Mouse (Mus musculus) embryonic facial prominence, embryonic 11.5 days (tissue): ENCODE results near the gene Cab39l. TPM values are rescaled to one million over a fixed set of nuclear protein-coding genes. Genes with fewer than 3 reads are reported as not detected.

Source experiments
- ATAC-seq: fragments of 200-750 bp; cut with Nextera tagmentation; replicated peaks from 2 replicates; pipeline ENCODE4 v1.8.0; 2017; ENCODE audit warnings: low read depth; ENCODE audit not compliant: insufficient number of reproducible peaks, low FRiP score, low TSS enrichment
- DNase-seq: peaks from one replicate; pipeline ENCODE4 v3.0.0-alpha.2; 2015; ENCODE audit warnings: low spot score
- H3K27ac ChIP-seq: fragments of 300-500 bp; sonication (generic); replicated peaks from 2 replicates; pipeline ENCODE4 v1.5.1; 2014; ENCODE audit warnings: mild to moderate bottlenecking, low read depth, low read length, control low read depth
- H3K27me3 ChIP-seq: fragments of 300-500 bp; sonication (generic); 2 replicates; pipeline ENCODE4 v1.6.1; 2014; ENCODE audit warnings: mild to moderate bottlenecking, low read length, moderate library complexity, mixed read lengths; ENCODE audit not compliant: control insufficient read depth, insufficient read depth
- H3K36me3 ChIP-seq: fragments of 300-500 bp; sonication (generic); replicated peaks from 2 replicates; pipeline ENCODE4 v1.6.1; 2014; ENCODE audit warnings: low read depth, mild to moderate bottlenecking, low read length, moderate library complexity, mixed read lengths; ENCODE audit not compliant: control insufficient read depth, insufficient read depth
- H3K4me1 ChIP-seq: fragments of 300-500 bp; sonication (generic); 2 replicates; pipeline ENCODE4 v1.6.1; 2014; ENCODE audit warnings: low read length, mixed read lengths; ENCODE audit not compliant: control insufficient read depth, insufficient read depth
- H3K4me2 ChIP-seq: fragments of 300-500 bp; sonication (generic); 2 replicates; pipeline ENCODE4 v1.6.1; 2014; ENCODE audit warnings: low read depth, mild to moderate bottlenecking, control low read depth, low read length, moderate library complexity
- H3K4me3 ChIP-seq: fragments of 300-500 bp; sonication (generic); 2 replicates; pipeline ENCODE4 v1.5.1; 2014; ENCODE audit warnings: low read depth, low read length, control low read depth
- H3K9ac ChIP-seq: fragments of 300-500 bp; sonication (generic); replicated peaks from 2 replicates; pipeline ENCODE4 v1.6.1; 2014; ENCODE audit warnings: mild to moderate bottlenecking, control low read depth, low read length
- H3K9me3 ChIP-seq: fragments of 300-500 bp; sonication (generic); replicated peaks from 2 replicates; pipeline ENCODE4 v1.6.1; 2016; ENCODE audit warnings: mild to moderate bottlenecking, low read length, inconsistent platforms, mixed read lengths; ENCODE audit not compliant: control insufficient read depth
- WGBS: fragments of 180-500 bp; shearing (Covaris S2); extraction: QIAGEN DNeasy Blood & Tissue Kit; methylation state at CpG from one replicate; pipeline ENCODE4 v1.1.7; 2014; 5-methylcytosine and 5-hydroxymethylcytosine counted together
- polyA plus RNA-seq: library from polyadenylated mRNA; unstranded; fragments of >200 nt; fragmentation: Nextera tagmentation; extraction: Ambion mirVana; gene quantifications from 2 replicates; pipeline ENCODE4 v1.2.1, GENCODE M21; 2014

Cab39l gene
- polyA plus RNA-seq, 1 experiment from 2014 or later, result 61.8 TPM

DNA sequence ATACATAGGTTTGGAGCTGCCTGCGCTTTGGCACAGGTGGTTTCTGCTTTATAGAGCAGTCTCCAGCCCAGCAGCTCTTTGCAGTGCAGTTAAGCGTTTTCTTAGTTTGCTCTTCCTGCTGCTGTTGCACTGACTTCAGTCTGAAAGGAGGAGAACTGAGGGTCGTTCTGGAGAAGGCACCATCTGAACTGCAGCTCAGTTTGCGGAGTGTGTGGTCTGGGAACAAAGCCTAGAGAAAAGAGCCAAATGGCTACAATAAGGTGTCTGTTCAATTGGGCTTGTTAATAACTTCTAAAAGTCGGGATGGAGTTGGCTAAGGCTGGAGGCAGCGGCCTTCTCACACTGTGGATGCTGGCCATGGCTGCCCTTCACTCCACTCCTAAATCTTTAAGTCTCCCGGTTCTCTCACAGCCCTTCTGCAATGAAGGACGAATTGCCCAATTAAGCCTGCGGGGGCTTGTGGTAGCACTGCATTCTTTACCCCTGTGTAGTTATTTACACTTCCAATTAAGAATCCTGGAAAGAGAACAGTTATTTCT lies 186.4 kb downstream of the Cab39l start:
- H3K4me2 ChIP-seq, result peak overlapping the region; percentile 82
- no peaks in the 10 kb centered on the region for H3K9me3 ChIP-seq
- 13% methylated on average over 9 of the region's 9 CpGs for WGBS
- no peak for ATAC-seq
- no peak overlapping the region for H3K27ac ChIP-seq
- no peak for DNase-seq
- no peaks in the 10 kb centered on the region; the same call in 1 of the 2 replicates for H3K27me3 ChIP-seq
- peak overlapping the region; percentile 75 for H3K9ac ChIP-seq
- H3K4me1 ChIP-seq, result no peaks in the 10 kb centered on the region; the same call in 1 of the 2 replicates
- H3K4me3 ChIP-seq, result peak overlapping the region; percentile 65
- H3K36me3 ChIP-seq, result no peaks in the 10 kb centered on the region; the same call in 1 of the 2 replicates

DNA sequence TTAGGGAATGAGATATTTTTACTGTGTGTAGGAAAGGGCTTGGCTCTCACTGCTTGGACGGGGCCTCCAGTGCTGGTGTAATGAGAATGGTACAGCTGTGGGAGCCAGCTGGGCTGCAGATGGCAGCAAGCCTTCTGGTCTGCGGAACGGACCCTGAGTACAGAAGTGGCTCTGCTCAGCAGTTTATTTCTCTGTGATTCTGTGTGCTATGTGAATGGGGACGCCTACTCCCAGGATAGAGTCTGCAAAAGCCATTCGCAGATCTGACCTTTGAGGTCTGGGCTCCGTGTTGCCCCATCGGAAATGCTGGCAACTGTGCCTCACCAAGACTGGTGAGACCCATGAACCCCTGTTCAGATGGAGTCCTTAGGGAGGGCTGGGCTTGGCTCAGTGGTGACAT lies 187.1 kb downstream of the Cab39l start:
- DNase-seq (peak; percentile 67), ATAC-seq (no peak)
- WGBS, result 20% methylated on average over 7 of the region's 7 CpGs
- Histone ChIP-seq H3K9me3 (no peaks in the 10 kb centered on the region), H3K4me1 (no peaks in the 10 kb centered on the region; the same call in 1 of the 2 replicates), H3K27me3 (no peaks in the 10 kb centered on the region; the same call in 1 of the 2 replicates), H3K36me3 (no peaks in the 10 kb centered on the region; the same call in 1 of the 2 replicates), H3K4me3 (peak overlapping the region; percentile 65), H3K4me2 (peak overlapping the region; percentile 82), H3K27ac (no peak overlapping the region), H3K9ac (peak overlapping the region; percentile 40)

DNA sequence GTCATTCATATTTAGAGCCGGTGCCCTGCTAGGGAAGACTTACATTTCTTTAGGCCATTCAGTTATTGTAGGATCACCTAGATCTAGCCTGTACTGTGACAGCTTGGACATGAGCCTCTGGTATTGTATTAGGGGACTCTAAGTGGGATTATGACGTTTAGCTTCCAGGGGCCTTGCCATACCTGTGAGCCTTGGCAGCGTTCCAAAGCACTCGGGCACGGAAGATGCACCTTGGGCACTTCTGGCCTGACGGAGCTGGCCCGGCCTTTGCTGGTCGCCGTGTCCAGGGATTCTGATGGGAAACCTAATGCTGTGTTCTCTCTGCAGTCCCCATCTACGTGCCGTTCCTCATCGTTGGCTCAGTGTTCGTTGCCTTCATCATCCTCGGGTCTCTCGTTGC lies 188.5 kb downstream of the Cab39l start:
- Histone ChIP-seq H3K27me3 (no peaks in the 10 kb centered on the region), H3K9me3 (no peaks in the 10 kb centered on the region), H3K36me3 (no peaks in the 10 kb centered on the region; the same call in 1 of the 2 replicates), H3K9ac (no peak overlapping the region), H3K4me2 (no peak overlapping the region), H3K4me3 (no peak overlapping the region), H3K27ac (no peak overlapping the region), H3K4me1 (no peaks in the 10 kb centered on the region; the same call in 1 of the 2 replicates)
- WGBS, result 88% methylated on average over 15 of the region's 15 CpGs
- DNase-seq (no peak), ATAC-seq (no peak)

DNA sequence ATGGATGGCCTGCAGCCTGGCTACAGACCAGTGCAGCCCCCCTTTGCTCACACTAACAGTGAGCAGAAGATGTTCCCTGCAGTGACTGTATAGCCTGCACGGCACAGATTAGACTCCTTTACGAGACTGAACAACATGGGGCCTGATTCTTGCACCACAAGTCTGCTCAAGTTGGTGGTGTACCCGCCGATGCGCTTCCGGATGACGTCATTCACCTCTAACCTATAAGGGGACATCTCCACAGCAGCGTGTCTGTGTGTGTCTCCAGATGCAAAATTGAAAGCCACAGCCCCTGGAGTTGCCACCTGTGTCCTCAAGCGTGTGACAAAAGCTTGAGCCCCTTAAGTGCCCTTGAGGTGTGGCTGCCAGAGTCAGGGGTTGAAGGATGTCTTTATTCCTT lies 189.3 kb downstream of the Cab39l start:
- no peak for DNase-seq
- H3K9me3 ChIP-seq, result no peaks in the 10 kb centered on the region
- no peaks in the 10 kb centered on the region; the same call in 1 of the 2 replicates for H3K36me3 ChIP-seq
- no peak overlapping the region for H3K4me3 ChIP-seq
- ATAC-seq, result no peak
- no peak overlapping the region for H3K27ac ChIP-seq
- H3K4me2 ChIP-seq, result no peak overlapping the region
- WGBS, result 88% methylated on average over 9 of the region's 9 CpGs
- no peaks in the 10 kb centered on the region; the same call in 1 of the 2 replicates for H3K4me1 ChIP-seq
- H3K9ac ChIP-seq, result no peak overlapping the region
- H3K27me3 ChIP-seq, result no peaks in the 10 kb centered on the region

DNA sequence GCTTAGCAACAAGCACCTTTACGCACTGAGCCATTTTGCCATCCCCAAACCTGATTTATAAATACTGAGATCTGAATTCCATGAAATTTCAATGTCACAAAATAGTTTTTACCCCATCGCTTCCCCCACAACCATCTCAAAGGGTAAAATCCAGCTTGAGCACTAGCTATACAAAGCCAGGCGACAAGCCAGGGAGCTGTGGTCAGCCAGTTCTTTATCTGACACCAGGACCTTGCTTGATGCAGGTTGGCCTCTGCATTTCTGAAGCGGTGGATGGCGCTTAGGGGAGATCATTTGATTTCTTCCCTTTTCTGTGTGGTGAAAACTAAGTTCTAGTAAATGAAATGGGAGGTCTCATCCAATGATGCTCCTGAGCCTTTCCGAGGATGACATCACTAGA lies 191.3 kb downstream of the Cab39l start:
- Histone ChIP-seq H3K4me1 (no peaks in the 10 kb centered on the region; the same call in 1 of the 2 replicates), H3K9me3 (no peaks in the 10 kb centered on the region), H3K4me2 (no peak overlapping the region), H3K9ac (no peak overlapping the region), H3K27ac (no peak overlapping the region), H3K4me3 (no peak overlapping the region), H3K36me3 (no peaks in the 10 kb centered on the region; the same call in 1 of the 2 replicates), H3K27me3 (no peaks in the 10 kb centered on the region)
- ATAC-seq, result no peak
- 88% methylated on average over 6 of the region's 6 CpGs for WGBS
- DNase-seq, result no peak

DNA sequence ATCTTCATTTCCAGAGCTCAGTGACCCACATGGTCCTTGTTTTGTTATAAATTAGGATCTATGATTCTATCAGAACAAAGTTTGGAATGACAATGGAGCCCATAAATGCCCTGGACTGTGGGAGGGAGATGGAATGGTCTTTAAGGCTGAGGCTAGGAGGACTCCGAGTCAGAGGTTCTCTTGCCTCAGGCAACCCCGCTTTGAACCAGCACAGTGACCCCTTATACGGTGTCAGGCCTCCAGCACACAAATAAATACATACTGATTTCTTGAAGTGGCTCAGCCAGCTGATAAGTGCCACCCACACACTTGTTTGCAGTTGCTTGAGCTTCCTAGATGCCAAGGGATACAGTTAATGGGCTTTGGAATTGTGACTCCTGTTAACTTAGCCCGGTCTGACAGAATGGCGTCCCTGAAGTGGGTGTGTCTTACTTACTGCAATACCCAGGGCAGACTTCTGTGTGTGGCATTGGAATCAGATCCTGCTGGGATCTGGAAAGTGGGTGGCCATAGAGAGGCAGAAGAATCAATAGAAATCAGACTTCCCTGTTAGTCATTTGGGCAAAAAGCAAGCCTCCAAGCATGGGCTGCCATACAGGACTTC lies 192.6 kb downstream of the Cab39l start:
- no peak overlapping the region for H3K4me3 ChIP-seq
- H3K27ac ChIP-seq, result no peak overlapping the region
- H3K27me3 ChIP-seq, result no peaks in the 10 kb centered on the region
- no peak for ATAC-seq
- WGBS, result 66% methylated on average over 5 of the region's 5 CpGs
- H3K9ac ChIP-seq, result no peak overlapping the region
- no peaks in the 10 kb centered on the region for H3K9me3 ChIP-seq
- no peak overlapping the region for H3K4me2 ChIP-seq
- H3K4me1 ChIP-seq, result no peaks in the 10 kb centered on the region; the same call in 1 of the 2 replicates
- no peak for DNase-seq
- no peaks in the 10 kb centered on the region; the same call in 1 of the 2 replicates for H3K36me3 ChIP-seq

DNA sequence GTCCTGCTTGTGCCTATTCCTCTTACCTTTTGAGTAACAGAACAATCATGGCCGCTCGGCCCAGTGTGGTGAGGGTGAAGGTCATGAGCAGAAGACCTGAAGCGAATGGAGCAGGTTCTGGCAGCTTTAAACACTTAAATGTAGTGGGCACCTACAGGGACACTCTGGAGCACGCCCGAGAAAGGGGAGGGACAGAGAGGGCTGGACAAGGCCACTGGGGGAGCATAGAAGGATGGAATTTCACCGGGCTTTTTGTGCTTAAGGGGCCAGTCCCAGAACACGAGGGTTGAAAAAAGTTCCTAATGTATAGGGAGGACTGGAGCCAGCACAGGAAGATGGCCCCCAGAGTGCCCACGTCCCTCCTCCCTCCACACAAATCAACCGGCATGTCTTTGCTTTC lies 193.2 kb downstream of the Cab39l start:
- Histone ChIP-seq H3K36me3 (no peaks in the 10 kb centered on the region; the same call in 1 of the 2 replicates), H3K9me3 (no peaks in the 10 kb centered on the region), H3K4me3 (no peak overlapping the region), H3K4me2 (no peak overlapping the region), H3K27ac (no peak overlapping the region), H3K4me1 (no peaks in the 10 kb centered on the region; the same call in 1 of the 2 replicates), H3K27me3 (no peaks in the 10 kb centered on the region), H3K9ac (no peak overlapping the region)
- ATAC-seq (no peak), DNase-seq (no peak)
- 73% methylated on average over 9 of the region's 9 CpGs for WGBS
